Mouse (Mus musculus): ENCODE results near the gene Src. TPM values are rescaled to one million over a fixed set of nuclear protein-coding genes. Genes with fewer than 3 reads are reported as not detected.

The Src gene
- polyA plus RNA-seq, 1 experiment from 2014 or later: 18.1 TPM

Other genes with a start within 250 kb of the Src start
- gene Rbl1, start 213.9 kb upstream of the Src start, polyA plus RNA-seq (2015; fragmentation: Nextera tagmentation; extraction: Ambion mirVana): 19.5 and 23.3 TPM in 2 replicates
- gene Rpn2, start 139.4 kb upstream of the Src start, polyA plus RNA-seq (2015; fragmentation: Nextera tagmentation; extraction: Ambion mirVana): 331 and 342 TPM in 2 replicates
- gene Mroh8, start 138.9 kb upstream of the Src start, polyA plus RNA-seq (2015; fragmentation: Nextera tagmentation; extraction: Ambion mirVana): 0.55 and 0.62 TPM in 2 replicates
- gene Ghrh, start 70.9 kb upstream of the Src start, polyA plus RNA-seq (2015; fragmentation: Nextera tagmentation; extraction: Ambion mirVana): 0.64 and 1.00 TPM in 2 replicates
- gene Manbal, start 50.9 kb upstream of the Src start, polyA plus RNA-seq (2015; fragmentation: Nextera tagmentation; extraction: Ambion mirVana): 68.4 and 73.7 TPM in 2 replicates
- 428 and 457 TPM in 2 replicates for gene Nnat, start 141.6 kb downstream of the Src start, polyA plus RNA-seq (2015; fragmentation: Nextera tagmentation; extraction: Ambion mirVana)
- gene Blcap, start 152.8 kb downstream of the Src start, polyA plus RNA-seq (2015; fragmentation: Nextera tagmentation; extraction: Ambion mirVana): 39.2 and 40.9 TPM in 2 replicates